ENCODE assay signal across 8 mouse cellular contexts in genomic region chr5:135488881-135489694, GRCm38 (mm10). TPM values are rescaled to one million over a fixed set of nuclear protein-coding genes. Genes with fewer than 3 reads are reported as not detected.
DNase-seq lines count a peak whose midpoint lies in the region; ATAC-seq and TF ChIP-seq lines count a peak whose summit lies in the region.

No protein-coding gene starts in this region.

- H3K36me3 ChIP-seq in forebrain, embryonic 13.5 days (ENCODE audit: poor library complexity, severe bottlenecking) = no peaks in the 10 kb centered on the region
- H3K36me3 ChIP-seq in heart, postnatal 0 days (replicated peaks; ENCODE audit: control insufficient read depth, insufficient read depth, low read length) = no peaks in the 10 kb centered on the region
- no peaks in the 10 kb centered on the region for H3K36me3 ChIP-seq in liver, embryonic 15.5 days (replicated peaks)
- H3K36me3 ChIP-seq in stomach, embryonic 14.5 days (ENCODE audit: control insufficient read depth, insufficient read depth, low read length) = no peaks in the 10 kb centered on the region

- H3K4me1 ChIP-seq in forebrain, embryonic 13.5 days = peaks cover 24% of the 10 kb centered on the region
- peaks cover 12% of the 10 kb centered on the region for H3K4me1 ChIP-seq in heart, postnatal 0 days (ENCODE audit: control insufficient read depth, insufficient read depth)
- peaks cover 5% of the 10 kb centered on the region; the same call in 1 of the 2 replicates for H3K4me1 ChIP-seq in liver, embryonic 15.5 days (replicated peaks)
- H3K4me1 ChIP-seq in stomach, embryonic 14.5 days (ENCODE audit: control insufficient read depth, insufficient read depth, low read length) = peaks cover 18% of the 10 kb centered on the region; the same call in 1 of the 2 replicates

- peak overlapping the region; percentile 79 for H3K4me2 ChIP-seq in forebrain, embryonic 13.5 days
- H3K4me2 ChIP-seq in heart, postnatal 0 days (ENCODE audit: low read depth, low read length) = peak overlapping the region; percentile 83
- peak overlapping the region; percentile 64 for H3K4me2 ChIP-seq in liver, embryonic 15.5 days
- H3K4me2 ChIP-seq in stomach, embryonic 14.5 days (replicated peaks; ENCODE audit: low read depth, low read length) = peak overlapping the region; percentile 77

- peak overlapping the region; percentile 67 for H3K4me3 ChIP-seq in forebrain, embryonic 13.5 days
- H3K4me3 ChIP-seq in heart, postnatal 0 days (ENCODE audit: low read depth, low read length) = peak overlapping the region; percentile 66
- H3K4me3 ChIP-seq in liver, embryonic 15.5 days (replicated peaks) = peak overlapping the region; percentile 54
- peak overlapping the region; percentile 56 for H3K4me3 ChIP-seq in stomach, embryonic 14.5 days (ENCODE audit: low read depth, low read length)

- under 1% methylated on average over 34 of the region's 59 CpGs for WGBS in forebrain, embryonic 13.5 days
- 1% methylated on average over 45 of the region's 59 CpGs for WGBS in heart, postnatal 0 days
- WGBS in liver, embryonic 15.5 days (ENCODE audit: insufficient replicate concordance) = under 1% methylated on average over 56 of the region's 59 CpGs
- WGBS in stomach, embryonic 14.5 days = 2% methylated on average over 54 of the region's 59 CpGs

- peak; percentile 83 for ATAC-seq in forebrain, embryonic 13.5 days
- peak; percentile 87 for ATAC-seq in heart, postnatal 0 days (ENCODE audit: insufficient read depth, low read depth)
- peak; percentile 76 for ATAC-seq in liver, embryonic 15.5 days (ENCODE audit: insufficient read depth)
- peak; percentile 79 for ATAC-seq in stomach, embryonic 14.5 days (ENCODE audit: insufficient number of reproducible peaks, insufficient read depth, low FRiP score, low read depth)

- no peaks in the 10 kb centered on the region for H3K27me3 ChIP-seq in forebrain, embryonic 13.5 days
- H3K27me3 ChIP-seq in heart, postnatal 0 days (ENCODE audit: control insufficient read depth, insufficient read depth, low read length) = no peaks in the 10 kb centered on the region
- H3K27me3 ChIP-seq in liver, embryonic 15.5 days = peaks cover 38% of the 10 kb centered on the region
- H3K27me3 ChIP-seq in stomach, embryonic 14.5 days (ENCODE audit: control insufficient read depth, insufficient read depth, low read length) = no peaks in the 10 kb centered on the region

- no peak for TF ChIP-seq EP300 in heart, postnatal 0 days (IDR thresholded peaks at IDR 0.05; ENCODE audit: low read depth)

- peak overlapping the region; percentile 95 for H3K27ac ChIP-seq in forebrain, embryonic 13.5 days
- H3K27ac ChIP-seq in heart, postnatal 0 days (ENCODE audit: low read depth) = peak overlapping the region; percentile 79
- 0 out of 2 replicates have a peak overlapping the region, but pooled peaks have one; percentile 38 for H3K27ac ChIP-seq in liver, embryonic 15.5 days (replicated peaks)
- peak overlapping the region; percentile 70 for H3K27ac ChIP-seq in stomach, embryonic 14.5 days (ENCODE audit: low read length)

- DNase-seq in CD4-positive helper T cell, adult 2 months (ENCODE audit: low read depth, low spot score) = peak; percentile 21
- peak; percentile 76 for DNase-seq in brain, adult 2 months (ENCODE audit: low read depth, low spot score)
- peak; percentile 66 for DNase-seq in heart, postnatal 0 days (ENCODE audit: low spot score)
- peak; percentile 84 for DNase-seq in kidney, postnatal 36 days
- peak; percentile 93 for DNase-seq in neural tube, embryonic 10.5 days (ENCODE audit: extremely low spot score, low spot score)

- peak overlapping the region; percentile 83 for H3K9ac ChIP-seq in forebrain, embryonic 13.5 days
- H3K9ac ChIP-seq in heart, postnatal 0 days (replicated peaks; ENCODE audit: low read depth, low read length) = peak overlapping the region; percentile 54
- H3K9ac ChIP-seq in liver, embryonic 15.5 days = no peak overlapping the region; the same call in 1 of the 2 replicates
- peak overlapping the region; percentile 57 for H3K9ac ChIP-seq in stomach, embryonic 14.5 days (replicated peaks; ENCODE audit: low read depth, low read length)

- TF ChIP-seq CTCF in heart, postnatal 0 days (IDR thresholded peaks at IDR 0.05; ENCODE audit: low read depth) = peak; percentile 31

- H3K9me3 ChIP-seq in forebrain, embryonic 13.5 days (replicated peaks) = 0 out of 2 replicates have a peak, but pooled peaks cover 4% of the 10 kb centered on the region
- H3K9me3 ChIP-seq in heart, postnatal 0 days (replicated peaks; ENCODE audit: control insufficient read depth, low read length) = no peaks in the 10 kb centered on the region
- no peaks in the 10 kb centered on the region for H3K9me3 ChIP-seq in liver, embryonic 15.5 days (replicated peaks)
- H3K9me3 ChIP-seq in stomach, embryonic 14.5 days (ENCODE audit: control insufficient read depth, low read depth, low read length) = no peaks in the 10 kb centered on the region; the same call in 1 of the 2 replicates

RNA-seq across cellular contexts. Expression of gene Hip1, which starts 55.8 kb away (rescaled TPM):
- 32.3 and 38.1 TPM in 2 replicates for polyA plus RNA-seq in forebrain, embryonic 13.5 days (2015; fragmentation: Nextera tagmentation; extraction: Ambion mirVana)
- 41.0 and 47.2 TPM in 2 replicates for total RNA-seq in heart, postnatal 0 days (2014; rRNA removed; ENCODE audit: low replicate concordance)
- 9.8 and 10.1 TPM in 2 replicates for polyA plus RNA-seq in heart, postnatal 0 days (2015; fragmentation: Nextera tagmentation; extraction: Ambion mirVana)
- 3.0 and 3.5 TPM in 2 replicates for polyA plus RNA-seq in liver, embryonic 15.5 days (2015; fragmentation: Nextera tagmentation; extraction: Ambion mirVana)
- 41.0 and 46.9 TPM in 2 replicates for polyA plus RNA-seq in stomach, embryonic 14.5 days (2014; fragmentation: Nextera tagmentation; extraction: Ambion mirVana)

Comparison
In these comparisons a context has a peak if more than half of its experiments do, and no peak if none do; other contexts are left out.
1. Peak in every context shown above with its lines: DNase-seq, ATAC-seq, H3K4me3 ChIP-seq and H3K27ac ChIP-seq.
2. DNase-seq: peak in every context shown above with its lines; median percentile 93 in neural tube, embryonic 10.5 days; 84 in kidney, postnatal 36 days; 76 in brain, adult 2 months; 66 in heart, postnatal 0 days; 21 in CD4-positive helper T cell, adult 2 months.
3. H3K27ac ChIP-seq: peak in every context shown above with its lines; median percentile 95 in forebrain, embryonic 13.5 days; 79 in heart, postnatal 0 days; 70 in stomach, embryonic 14.5 days; 38 in liver, embryonic 15.5 days.